Mouse (Mus musculus) olfactory bulb, adult 2 months (tissue): ENCODE data around the gene Olfr1175-ps. TPM values are rescaled to one million over a fixed set of nuclear protein-coding genes. Genes with fewer than 3 reads are reported as not detected.

Experiments
- H3K27ac ChIP-seq: fragments of 200-500 bp; 2 replicates; pipeline ENCODE4 v1.5.1; 2012; ENCODE audit warnings: low read depth, low read length; ENCODE audit not compliant: insufficient read depth
- H3K4me1 ChIP-seq: fragments of 200-500 bp; 2 replicates; pipeline ENCODE4 v1.6.1; 2012; ENCODE audit warnings: low read length; ENCODE audit not compliant: control insufficient read depth, insufficient read depth
- H3K4me3 ChIP-seq: fragments of 200-500 bp; 2 replicates; pipeline ENCODE4 v1.5.1; 2012; ENCODE audit warnings: mild to moderate bottlenecking, low read depth, low read length, moderate library complexity; ENCODE audit not compliant: insufficient read depth
- CTCF ChIP-seq: fragments of 200-500 bp; IDR thresholded peaks from 2 replicates; pipeline ENCODE4 v1.5.1; 2012; ENCODE audit warnings: low read depth, mild to moderate bottlenecking, low read length, moderate library complexity; ENCODE audit not compliant: insufficient read depth
- POLR2A ChIP-seq: fragments of 200-500 bp; IDR thresholded peaks from 2 replicates; pipeline ENCODE4 v1.6.1; 2012; ENCODE audit warnings: mild to moderate bottlenecking, low read depth, low read length, moderate library complexity; ENCODE audit not compliant: insufficient read depth
- WGBS: fragments of 180-500 bp; shearing (Covaris S2); methylation state at CpG from one replicate; pipeline ENCODE4 v1.1.7; 2018; 5-methylcytosine and 5-hydroxymethylcytosine counted together
- polyA plus RNA-seq: library from polyadenylated mRNA; stranded (reverse); fragments of >200 nt; gene quantifications from 2 replicates; pipeline ENCODE4 v1.2.4, GENCODE M21; 2012; ENCODE audit warnings: low replicate concordance; ENCODE audit not compliant: missing spikeins, insufficient read depth, insufficient read length

The Olfr1175-ps gene
- not detected in 2 replicates for polyA plus RNA-seq

GRCm38 (mm10) chr2:88327115-88327514 is at the start of gene Olfr1175-ps:
Olfr1175-ps (minus strand) TSS chr2:88327215.
- Histone ChIP-seq H3K4me1 (no peaks in the 10 kb centered on the region), H3K4me3 (no peak within 1 kb of the TSS), H3K27ac (no peak within 1 kb of the TSS)
- TF ChIP-seq CTCF (no peak), POLR2A (no peak)
- WGBS: 89% methylated on average over 2 of the region's 2 CpGs

DNA sequence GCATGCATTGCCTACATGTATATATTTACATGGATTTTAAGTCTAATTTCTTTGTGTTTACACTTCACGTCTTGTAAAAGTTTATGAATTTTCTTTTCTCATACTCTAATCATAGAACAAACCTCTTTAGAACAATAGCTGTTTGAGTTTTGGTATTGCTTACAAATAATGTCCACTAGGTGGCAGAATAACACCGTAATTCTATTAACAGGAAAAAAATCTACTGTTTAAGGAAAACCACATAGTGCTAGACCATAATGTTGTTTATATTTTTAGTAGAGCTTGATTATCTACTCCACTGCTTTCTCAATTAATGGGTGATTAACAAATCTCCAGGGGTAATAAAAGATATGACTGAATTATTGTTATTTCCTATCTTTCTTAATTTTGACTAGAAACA is 29.3 kb upstream of the Olfr1175-ps start:
- TF ChIP-seq CTCF (no peak), POLR2A (no peak)
- H3K4me1 ChIP-seq: no peaks in the 10 kb centered on the region
- WGBS: 2% methylated on average over 2 of the region's 2 CpGs

GRCm38 (mm10) chr2:88346392-88346791 is 19.4 kb upstream of the Olfr1175-ps start, which contains the start of gene Olfr1177-ps:
Olfr1177-ps (minus strand) TSS chr2:88346492.
- no peak for TF ChIP-seq CTCF
- no peak for TF ChIP-seq POLR2A
- Histone ChIP-seq H3K4me3 (no peak within 1 kb of the TSS), H3K27ac (no peak within 1 kb of the TSS), H3K4me1 (no peaks in the 10 kb centered on the region)
- 68% methylated on average over 1 of the region's 1 CpGs for WGBS

More for the DNA sequence above, 29.3 kb upstream of the Olfr1175-ps start:
- H3K4me3 ChIP-seq: no peak overlapping the region
- H3K27ac ChIP-seq: no peak overlapping the region

- WGBS: 81% methylated on average over 1 of the region's 1 CpGs
- Histone ChIP-seq H3K4me1 (no peaks in the 10 kb centered on the region), H3K27ac (no peak within 1 kb of the TSS), H3K4me3 (no peak within 1 kb of the TSS)
- TF ChIP-seq CTCF (no peak), POLR2A (no peak)
Measured at GRCm38 (mm10) chr2:88336421-88336820, 9.4 kb upstream of the Olfr1175-ps start, which contains the start of gene Olfr1176. Olfr1176 (plus strand) TSS chr2:88336721.

DNA sequence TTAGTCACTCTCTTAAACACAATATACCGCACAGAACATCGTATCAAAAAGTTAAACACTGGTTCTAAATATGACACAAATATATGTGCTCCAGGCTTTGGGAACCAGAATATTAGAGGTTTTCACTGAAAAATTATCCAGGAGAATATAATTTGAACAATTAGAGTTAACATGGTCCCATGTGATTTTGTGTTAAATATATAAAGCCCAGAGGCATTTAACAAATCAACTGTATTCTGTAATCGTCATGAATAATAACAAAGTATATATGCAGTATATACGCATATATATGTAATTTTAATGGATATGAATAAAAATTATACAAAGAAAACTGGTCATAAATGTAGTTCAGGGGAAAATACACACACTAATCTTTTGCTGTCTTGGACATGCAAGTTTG is 12.0 kb downstream of the Olfr1175-ps start, which contains the start of gene Olfr1174-ps:
Gene Olfr1174-ps, minus strand, starts transcription at position 101 of the 400 bp plus-strand sequence.
- WGBS: 84% methylated on average over 4 of the region's 4 CpGs
- no peak within 1 kb of the TSS for H3K27ac ChIP-seq
- no peaks in the 10 kb centered on the region for H3K4me1 ChIP-seq
- H3K4me3 ChIP-seq: no peak within 1 kb of the TSS
- TF ChIP-seq POLR2A (no peak), CTCF (no peak)

DNA sequence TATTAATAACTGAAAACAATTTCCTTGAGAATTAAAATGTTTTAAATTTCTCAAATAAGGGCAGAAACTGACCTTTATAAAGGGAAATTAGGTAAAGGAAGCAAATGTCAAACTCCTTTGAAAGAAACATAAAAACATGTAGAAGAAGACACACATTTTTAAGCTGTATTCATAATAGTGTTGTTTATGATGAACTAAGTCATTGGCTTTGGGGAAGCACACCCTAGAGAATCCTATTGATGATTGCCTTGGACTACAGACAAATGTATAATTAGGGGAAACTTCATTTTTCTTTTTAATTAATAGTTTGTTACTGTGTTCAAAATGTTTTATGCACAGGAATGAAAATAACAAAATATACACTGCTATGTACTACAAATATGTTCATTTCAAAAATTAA is 47.2 kb downstream of the Olfr1175-ps start, which contains the start of gene Olfr1173:
Gene Olfr1173, minus strand, starts transcription at position 101 of the 400 bp plus-strand sequence.
- H3K4me1 ChIP-seq: no peaks in the 10 kb centered on the region
- TF ChIP-seq POLR2A (no peak), CTCF (no peak)

More for the DNA sequence above, 47.2 kb downstream of the Olfr1175-ps start, which contains the start of gene Olfr1173:
- Histone ChIP-seq H3K4me3 (no peak within 1 kb of the TSS), H3K27ac (no peak within 1 kb of the TSS)

Other genes starting within 250 kb of the Olfr1175-ps start
- gene Olfr1164, start 233.2 kb downstream of the Olfr1175-ps start, polyA plus RNA-seq: not detected in 2 replicates
- not detected in 2 replicates for gene Olfr1166, start 198.9 kb downstream of the Olfr1175-ps start, polyA plus RNA-seq
- not detected in 2 replicates for gene Olfr1167, start 172.0 kb downstream of the Olfr1175-ps start, polyA plus RNA-seq
- gene Olfr1168, start 145.3 kb downstream of the Olfr1175-ps start, polyA plus RNA-seq: not detected in 2 replicates
- not detected in 2 replicates for gene Olfr1170, start 98.9 kb downstream of the Olfr1175-ps start, polyA plus RNA-seq
- gene Olfr1173, start 47.3 kb downstream of the Olfr1175-ps start, polyA plus RNA-seq: not detected in 2 replicates
- gene Olfr1174-ps, start 12.1 kb downstream of the Olfr1175-ps start, polyA plus RNA-seq: not detected in 2 replicates
- not detected in 2 replicates for gene Olfr1176, start 9.5 kb upstream of the Olfr1175-ps start, polyA plus RNA-seq
- not detected in 2 replicates for gene Olfr1177-ps, start 19.3 kb upstream of the Olfr1175-ps start, polyA plus RNA-seq
- gene Olfr1178, start 59.8 kb upstream of the Olfr1175-ps start, polyA plus RNA-seq: not detected in 2 replicates
- gene Olfr1179, start 79.2 kb upstream of the Olfr1175-ps start, polyA plus RNA-seq: not detected in 2 replicates
- not detected in 2 replicates for gene Olfr1180, start 91.9 kb upstream of the Olfr1175-ps start, polyA plus RNA-seq
- gene Olfr1181, start 99.0 kb upstream of the Olfr1175-ps start, polyA plus RNA-seq: not detected in 2 replicates
- gene Gm13757, start 121.9 kb upstream of the Olfr1175-ps start, polyA plus RNA-seq: not detected in 2 replicates
- not detected in 2 replicates for gene Olfr1183, start 127.7 kb upstream of the Olfr1175-ps start, polyA plus RNA-seq
- not detected in 2 replicates for gene Olfr1184, start 156.4 kb upstream of the Olfr1175-ps start, polyA plus RNA-seq
- not detected in 2 replicates for gene Olfr1185-ps1, start 166.1 kb upstream of the Olfr1175-ps start, polyA plus RNA-seq
- not detected in 2 replicates for gene Olfr1186, start 191.3 kb upstream of the Olfr1175-ps start, polyA plus RNA-seq
- not detected in 2 replicates for gene Olfr1188, start 229.7 kb upstream of the Olfr1175-ps start, polyA plus RNA-seq